ENCODE assay signal across 1 mouse cellular context in the genomic region with DNA sequence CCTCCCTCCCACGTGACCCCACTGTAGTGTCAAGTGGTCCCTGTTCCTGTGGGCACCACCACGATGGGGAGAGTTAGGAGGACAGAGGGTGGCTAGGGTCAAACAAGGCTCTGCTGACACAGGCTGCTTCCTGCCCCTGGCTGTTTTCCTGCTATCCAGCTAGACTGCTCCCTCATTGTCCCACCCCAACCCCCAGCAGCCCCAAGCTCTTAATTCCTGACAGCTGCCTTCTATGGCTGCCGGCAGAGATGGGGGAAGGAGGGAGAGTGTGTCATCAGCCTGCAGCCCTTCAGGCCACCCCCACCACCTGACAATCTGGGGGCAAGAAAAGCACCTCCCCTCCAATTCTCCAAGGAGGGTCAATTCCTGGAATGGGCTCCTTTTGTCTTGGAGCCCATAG.
TF ChIP-seq lines count a peak whose summit lies in the region.

No protein-coding gene starts in this region.

TF ChIP-seq in myocyte, 11 proteins besides CTCF, POLR2A, EP300 and RAD21 (continued from another document):
- peak in 1 of 3 experiments; percentile 74 for TF ChIP-seq MYOG (IDR thresholded peaks at IDR 0.05; ENCODE audit: control insufficient read depth in 1 of 3, insufficient read depth in 1 of 3, insufficient read length in 2 of 3, low read depth in 2 of 3)
- TF ChIP-seq POLR2AphosphoS2 (IDR thresholded peaks at IDR 0.05; ENCODE audit: insufficient read length, low read depth): no peak
